Mouse (Mus musculus): ENCODE data around the gene Atn1. TPM values are rescaled to one million over a fixed set of nuclear protein-coding genes. Genes with fewer than 3 reads are reported as not detected.

Gene Atn1
- polyA plus RNA-seq, 1 experiment from 2014 or later = 11.4 TPM

DNA sequence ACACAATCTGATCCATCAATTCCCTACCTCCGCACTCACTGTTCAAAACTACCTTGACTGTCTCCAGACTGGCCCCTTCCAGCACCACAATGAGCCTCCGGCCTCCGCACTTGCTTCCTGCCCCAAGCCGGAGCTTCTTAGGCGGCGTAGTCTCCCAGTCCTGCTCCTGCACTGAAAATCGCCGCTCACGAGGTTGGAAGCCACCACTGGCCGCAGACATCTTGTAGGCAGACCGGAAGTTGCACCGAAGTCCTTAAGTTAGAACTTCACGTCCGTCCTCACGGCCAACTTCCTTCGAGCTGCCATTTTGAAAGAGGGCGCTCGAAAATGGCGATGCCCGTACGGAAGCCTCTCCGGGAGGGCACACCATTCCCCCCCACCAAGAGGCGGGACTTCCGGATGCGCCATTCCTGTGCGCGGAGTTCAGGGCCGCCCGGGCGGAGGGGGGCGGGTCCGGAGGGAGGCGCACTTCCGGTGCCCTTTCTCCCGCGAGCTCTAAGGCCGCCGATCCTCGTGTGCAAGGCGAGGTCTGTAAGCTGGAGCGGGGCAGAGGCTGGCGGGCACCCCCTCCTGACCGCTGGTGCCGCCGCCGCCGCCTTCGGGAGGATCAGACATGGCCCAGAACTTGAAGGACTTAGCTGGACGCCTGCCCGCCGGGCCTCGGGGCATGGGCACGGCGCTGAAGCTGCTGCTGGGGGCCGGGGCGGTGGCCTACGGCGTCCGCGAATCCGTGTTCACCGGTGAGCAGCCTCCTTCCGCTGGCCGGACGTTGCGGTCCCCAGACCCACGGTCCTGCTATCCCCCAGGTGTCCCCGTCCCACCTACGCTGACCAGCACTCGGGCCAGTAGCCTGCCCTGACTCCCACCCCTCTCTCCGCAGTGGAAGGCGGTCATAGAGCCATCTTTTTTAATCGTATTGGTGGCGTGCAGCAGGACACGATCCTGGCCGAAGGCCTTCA lies 44.2 kb downstream of the Atn1 start, which contains the start of the genes Emg1 and Phb2:
Gene Emg1 (minus strand): TSS at position 355 of the 959 bp plus-strand sequence.
Gene Phb2 (plus strand): TSS at position 513 of the 959 bp plus-strand sequence.
- DNase-seq (ENCODE audit: low spot score) = peak; percentile 99
- no peaks in the 10 kb centered on the region for H3K9me3 ChIP-seq
- H3K4me1 ChIP-seq = peaks cover 23% of the 10 kb centered on the region
- WGBS = under 1% methylated on average over 76 of the region's 76 CpGs
- peaks cover 66% of the 10 kb centered on the region for H3K36me3 ChIP-seq
- no peaks in the 10 kb centered on the region for H3K27me3 ChIP-seq (ENCODE audit: insufficient read depth, poor library complexity, severe bottlenecking)
- peak within 1 kb of the TSS; percentile 97 for H3K4me3 ChIP-seq
- peak within 1 kb of the TSS; percentile 96 for H3K27ac ChIP-seq

DNA sequence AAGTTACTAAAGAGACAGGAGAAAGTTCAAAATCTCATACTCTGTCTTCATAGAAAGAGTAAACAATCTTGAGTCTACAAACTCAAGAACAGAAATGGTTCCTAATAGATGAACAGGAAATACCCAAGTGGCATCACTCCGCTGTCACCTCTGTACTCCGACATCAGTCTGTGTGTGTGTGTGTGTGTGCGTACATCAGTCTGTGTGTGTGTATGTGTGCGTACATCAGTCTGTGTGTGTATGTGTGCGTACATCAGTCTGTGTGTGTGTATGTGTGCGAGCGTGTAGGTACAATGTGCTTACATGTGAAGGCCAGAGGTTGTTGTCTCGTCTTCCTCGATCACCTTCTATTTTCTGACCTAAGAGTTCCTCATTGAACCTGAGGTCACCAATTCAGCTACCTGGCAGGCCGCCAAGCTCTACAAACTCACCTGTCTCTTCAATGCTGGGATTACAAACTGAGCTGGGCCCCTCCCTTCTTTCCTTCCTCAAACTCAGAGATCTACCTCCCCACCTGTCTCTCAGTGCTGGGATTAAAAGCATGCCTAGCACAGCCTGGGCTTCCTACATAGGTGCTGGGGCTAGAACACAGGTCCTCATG lies 47.9 kb downstream of the Atn1 start:
- Histone ChIP-seq H3K9me3 (no peaks in the 10 kb centered on the region), H3K27ac (no peak overlapping the region), H3K4me3 (no peak overlapping the region), H3K27me3 (ENCODE audit: insufficient read depth, poor library complexity, severe bottlenecking) (no peaks in the 10 kb centered on the region), H3K4me1 (peaks cover 14% of the 10 kb centered on the region), H3K36me3 (peaks cover 64% of the 10 kb centered on the region)
- no peak for DNase-seq (ENCODE audit: low spot score)
- WGBS = 93% methylated on average over 10 of the region's 10 CpGs

DNA sequence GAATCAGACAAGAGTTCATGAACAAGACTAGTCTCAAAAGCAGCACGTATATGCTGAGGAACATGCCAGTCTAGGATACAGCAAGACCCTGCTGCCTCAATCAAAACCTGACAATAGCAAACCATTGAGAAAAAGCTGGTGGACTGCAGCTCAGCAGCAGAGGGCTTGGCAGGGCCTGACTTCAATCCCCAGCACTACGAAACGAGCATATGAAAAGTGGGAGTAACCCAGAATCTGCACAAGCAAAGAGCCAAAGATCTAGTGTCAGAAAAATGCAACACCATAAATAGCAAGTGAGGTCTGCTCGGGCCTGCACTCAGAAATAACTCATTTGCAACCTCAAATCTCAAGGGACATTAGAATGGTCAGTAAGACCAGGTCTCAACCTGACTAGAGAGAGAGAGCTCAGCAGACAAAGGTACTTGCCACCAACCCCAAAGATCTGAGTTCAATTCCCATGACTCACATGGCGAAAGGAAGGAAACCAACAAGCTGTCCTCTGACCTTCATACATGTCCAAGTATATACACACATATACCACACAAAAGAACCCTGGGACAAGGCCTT lies 50.2 kb downstream of the Atn1 start:
- DNase-seq (ENCODE audit: low spot score) = no peak
- 82% methylated on average over 5 of the region's 5 CpGs for WGBS
- Histone ChIP-seq H3K36me3 (peaks cover 87% of the 10 kb centered on the region), H3K4me1 (peaks cover 13% of the 10 kb centered on the region), H3K27ac (no peak overlapping the region), H3K27me3 (ENCODE audit: insufficient read depth, poor library complexity, severe bottlenecking) (no peaks in the 10 kb centered on the region), H3K4me3 (no peak overlapping the region), H3K9me3 (no peaks in the 10 kb centered on the region)

DNA sequence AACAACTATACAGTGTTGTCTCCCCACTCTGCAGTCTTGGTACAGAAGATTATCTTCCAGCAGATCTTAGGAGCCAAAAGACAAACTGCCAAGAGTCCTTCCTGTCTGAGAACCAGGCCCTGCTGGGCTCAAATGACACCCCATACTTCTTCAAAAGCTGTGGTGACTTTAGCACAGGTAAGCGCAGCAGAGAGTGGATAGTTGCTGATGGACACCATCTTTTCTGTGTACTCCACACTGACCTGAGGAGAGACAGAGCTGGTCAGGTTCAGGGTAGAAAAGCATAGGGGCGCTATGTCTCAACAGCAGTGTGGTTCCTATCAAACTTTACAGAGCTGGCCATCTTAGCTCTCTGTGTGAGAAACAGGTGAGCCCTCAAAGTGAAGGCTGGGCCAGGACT lies 51.9 kb downstream of the Atn1 start:
- H3K36me3 ChIP-seq = peaks cover 89% of the 10 kb centered on the region
- no peak for DNase-seq (ENCODE audit: low spot score)
- WGBS = 89% methylated on average over 2 of the region's 2 CpGs
- no peaks in the 10 kb centered on the region for H3K27me3 ChIP-seq (ENCODE audit: insufficient read depth, poor library complexity, severe bottlenecking)
- no peak overlapping the region for H3K4me3 ChIP-seq
- H3K27ac ChIP-seq = no peak overlapping the region
- H3K4me1 ChIP-seq = peaks cover 14% of the 10 kb centered on the region; the same call in 1 of the 2 replicates
- H3K9me3 ChIP-seq = no peaks in the 10 kb centered on the region

DNA sequence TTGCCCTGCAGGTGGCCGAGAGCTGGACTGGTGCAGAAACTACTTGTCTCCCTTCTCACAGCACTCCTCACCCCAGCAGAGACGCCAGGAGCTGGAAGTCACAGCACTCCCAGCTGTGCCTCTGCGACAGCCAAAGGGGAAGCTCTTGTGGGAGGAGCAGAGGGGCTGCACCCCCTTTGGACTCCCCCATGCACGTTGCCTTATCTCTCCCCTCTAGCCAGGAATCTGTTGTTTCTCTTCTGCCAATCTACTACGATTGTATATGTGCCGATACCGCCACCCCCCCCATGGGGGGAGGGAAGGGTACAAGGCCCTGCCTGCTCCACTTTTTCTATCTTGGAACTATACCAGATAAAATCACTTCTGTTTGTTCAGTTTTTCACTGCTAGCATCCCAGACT lies 52.5 kb downstream of the Atn1 start:
- Histone ChIP-seq H3K36me3 (peaks cover 90% of the 10 kb centered on the region), H3K4me1 (peaks cover 14% of the 10 kb centered on the region; the same call in 1 of the 2 replicates), H3K27ac (no peak overlapping the region), H3K4me3 (no peak overlapping the region), H3K27me3 (ENCODE audit: insufficient read depth, poor library complexity, severe bottlenecking) (no peaks in the 10 kb centered on the region), H3K9me3 (no peaks in the 10 kb centered on the region)
- WGBS = 63% methylated on average over 7 of the region's 7 CpGs
- DNase-seq (ENCODE audit: low spot score) = no peak

DNA sequence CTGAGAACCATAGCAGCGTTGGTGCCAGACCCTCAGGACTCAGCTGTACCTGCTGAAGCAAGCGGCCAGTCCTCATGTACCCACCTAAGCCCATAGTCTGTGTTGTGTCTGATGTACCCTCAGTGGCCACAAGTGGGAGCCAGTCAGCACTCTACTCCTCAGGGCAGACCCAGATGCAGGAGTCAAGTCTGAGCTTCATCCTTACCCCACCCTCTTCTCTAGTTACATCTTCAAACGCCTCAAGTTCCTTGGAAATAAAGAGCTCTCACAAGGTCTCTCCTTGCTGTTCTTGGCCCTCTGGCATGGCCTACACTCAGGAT lies 53.6 kb downstream of the Atn1 start:
- Histone ChIP-seq H3K9me3 (no peaks in the 10 kb centered on the region), H3K4me3 (no peak overlapping the region), H3K36me3 (peaks cover 81% of the 10 kb centered on the region), H3K4me1 (peaks cover 14% of the 10 kb centered on the region; the same call in 1 of the 2 replicates), H3K27me3 (ENCODE audit: insufficient read depth, poor library complexity, severe bottlenecking) (no peaks in the 10 kb centered on the region), H3K27ac (no peak overlapping the region)
- DNase-seq (ENCODE audit: low spot score) = no peak
- WGBS = 51% methylated on average over 3 of the region's 3 CpGs

DNA sequence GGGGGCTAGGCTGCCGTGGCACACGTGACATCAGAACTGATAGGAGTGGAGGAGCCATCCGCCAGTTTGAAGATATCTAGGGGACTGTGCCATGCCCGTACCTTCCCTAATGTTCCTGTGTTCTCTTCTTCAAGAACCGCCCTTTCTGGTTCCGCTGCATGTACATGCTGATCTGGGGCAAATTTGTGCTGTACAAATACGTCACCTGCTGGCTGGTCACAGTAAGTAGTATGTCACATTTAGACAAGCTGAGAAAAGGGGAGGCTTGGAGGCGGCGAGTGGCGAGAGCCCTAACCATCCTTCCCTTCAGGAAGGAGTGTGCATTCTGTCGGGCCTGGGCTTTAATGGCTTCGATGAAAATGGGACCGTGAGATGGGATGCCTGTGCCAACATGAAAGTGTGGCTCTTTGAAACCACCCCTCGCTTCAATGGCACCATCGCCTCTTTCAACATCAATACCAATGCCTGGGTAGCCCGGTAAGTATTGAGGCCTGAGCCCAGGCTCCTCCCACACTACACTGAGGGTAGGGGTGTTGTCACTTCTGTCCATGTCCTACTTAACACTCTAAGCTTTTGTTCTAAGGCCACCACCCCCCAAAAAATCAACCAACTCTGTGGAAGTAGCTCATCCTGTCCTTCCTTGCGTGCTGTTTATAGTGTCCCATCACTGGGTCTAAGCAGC lies 54.1 kb downstream of the Atn1 start:
- no peak for DNase-seq (ENCODE audit: low spot score)
- Histone ChIP-seq H3K4me3 (no peak overlapping the region), H3K9me3 (no peaks in the 10 kb centered on the region), H3K4me1 (peaks cover 14% of the 10 kb centered on the region; the same call in 1 of the 2 replicates), H3K36me3 (peaks cover 78% of the 10 kb centered on the region), H3K27ac (no peak overlapping the region), H3K27me3 (ENCODE audit: insufficient read depth, poor library complexity, severe bottlenecking) (no peaks in the 10 kb centered on the region)
- 91% methylated on average over 17 of the region's 17 CpGs for WGBS

DNA sequence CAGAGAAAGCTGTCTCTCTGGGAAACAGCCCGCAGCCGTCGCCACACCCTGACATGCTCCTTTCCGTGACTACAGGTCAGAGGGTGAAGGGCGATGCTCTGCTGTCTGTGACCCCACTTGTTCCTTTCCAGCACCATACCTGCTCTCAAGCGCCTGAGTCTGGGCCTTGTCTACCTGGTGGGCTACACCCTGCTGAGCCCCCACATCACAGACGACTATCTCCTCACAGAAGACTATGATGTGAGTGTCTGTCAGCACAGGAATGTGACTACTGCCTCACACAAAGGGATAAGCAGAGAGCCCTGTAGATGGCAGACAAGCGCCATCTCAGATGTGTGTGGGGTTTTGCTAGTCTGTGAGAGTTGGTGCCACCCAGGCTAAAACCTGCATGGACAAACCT lies 55.0 kb downstream of the Atn1 start:
- Histone ChIP-seq H3K9me3 (no peaks in the 10 kb centered on the region), H3K4me1 (peaks cover 14% of the 10 kb centered on the region; the same call in 1 of the 2 replicates), H3K27ac (no peak overlapping the region), H3K36me3 (peaks cover 73% of the 10 kb centered on the region), H3K4me3 (no peak overlapping the region), H3K27me3 (ENCODE audit: insufficient read depth, poor library complexity, severe bottlenecking) (no peaks in the 10 kb centered on the region)
- WGBS = 74% methylated on average over 8 of the region's 8 CpGs
- DNase-seq (ENCODE audit: low spot score) = no peak

DNA sequence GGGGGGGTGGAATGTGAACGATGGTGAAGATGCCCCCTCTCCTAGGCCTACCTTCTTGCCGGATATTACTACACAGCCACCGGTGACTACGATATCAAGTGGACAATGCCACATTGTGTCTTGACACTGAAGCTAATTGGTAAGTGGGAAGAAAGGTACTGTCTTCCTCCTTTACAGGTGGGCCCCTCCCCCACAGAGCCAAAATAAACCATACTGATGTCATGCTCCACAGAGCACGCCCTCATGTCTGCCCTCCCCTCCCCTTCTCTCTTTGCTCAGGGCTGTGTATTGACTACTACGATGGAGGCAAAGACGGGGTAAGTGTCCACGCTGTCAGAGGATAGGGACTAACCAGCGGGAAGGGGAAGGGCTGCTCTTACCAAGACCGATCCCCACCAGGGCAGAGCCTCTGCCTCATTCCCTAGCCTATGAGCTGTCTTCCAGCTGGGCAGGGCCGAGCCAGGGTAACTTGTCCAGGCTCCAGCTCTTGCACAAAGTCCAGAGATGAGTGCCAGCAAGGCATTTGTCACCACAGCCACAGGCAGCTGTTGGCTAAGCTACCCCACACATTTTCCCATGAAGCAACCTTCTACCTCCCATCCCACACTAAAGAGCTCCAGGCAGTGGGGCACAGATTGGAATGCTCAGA lies 56.2 kb downstream of the Atn1 start:
- WGBS = 83% methylated on average over 11 of the region's 11 CpGs
- Histone ChIP-seq H3K27me3 (ENCODE audit: insufficient read depth, poor library complexity, severe bottlenecking) (no peaks in the 10 kb centered on the region), H3K27ac (no peak overlapping the region), H3K4me3 (no peak overlapping the region), H3K9me3 (no peaks in the 10 kb centered on the region), H3K4me1 (peaks cover 14% of the 10 kb centered on the region; the same call in 1 of the 2 replicates), H3K36me3 (peaks cover 60% of the 10 kb centered on the region)
- no peak for DNase-seq (ENCODE audit: low spot score)

DNA sequence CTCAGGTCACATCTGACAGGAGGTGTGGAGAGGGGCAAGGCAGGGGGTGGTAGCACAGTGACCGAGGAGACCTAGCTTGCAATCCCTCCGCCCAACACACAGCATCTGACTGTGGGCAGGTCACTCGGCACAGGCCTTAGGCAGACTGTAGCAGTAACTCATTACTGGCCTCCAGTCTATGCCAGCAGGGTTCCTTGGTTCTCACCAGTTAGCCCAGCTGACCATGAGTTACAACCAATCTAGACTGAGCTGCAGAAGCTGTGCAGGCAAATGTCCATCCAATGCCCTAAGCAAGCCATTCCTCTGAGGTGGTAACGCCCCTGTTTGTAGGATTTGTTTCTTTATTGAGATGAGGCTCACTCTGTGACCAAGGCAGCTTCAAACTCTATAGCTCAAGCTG lies 57.0 kb downstream of the Atn1 start:
- H3K9me3 ChIP-seq = no peaks in the 10 kb centered on the region
- DNase-seq (ENCODE audit: low spot score) = no peak
- no peaks in the 10 kb centered on the region for H3K27me3 ChIP-seq (ENCODE audit: insufficient read depth, poor library complexity, severe bottlenecking)
- H3K4me1 ChIP-seq = peaks cover 18% of the 10 kb centered on the region; the same call in 1 of the 2 replicates
- peaks cover 53% of the 10 kb centered on the region for H3K36me3 ChIP-seq
- WGBS = 79% methylated on average over 4 of the region's 4 CpGs
- H3K4me3 ChIP-seq = no peak overlapping the region
- H3K27ac ChIP-seq = no peak overlapping the region

DNA sequence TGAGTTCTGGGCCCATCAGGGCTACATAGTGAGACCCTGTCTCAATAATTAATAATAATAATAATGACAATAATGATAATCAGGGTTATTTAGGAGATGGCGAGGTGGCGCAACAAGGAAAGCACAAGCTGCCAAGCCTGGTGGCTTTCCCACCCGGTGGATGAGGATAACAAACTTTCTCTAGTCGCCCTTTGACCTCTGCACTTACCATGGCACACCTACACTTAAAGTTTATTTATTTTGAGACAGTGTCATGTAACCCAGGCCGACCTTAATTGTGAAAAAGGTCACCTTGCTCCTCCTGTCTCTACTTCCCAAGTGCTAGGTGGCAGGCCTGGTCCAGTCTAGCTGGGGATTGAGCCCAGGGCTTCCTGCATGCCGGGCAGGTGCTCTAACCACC lies 57.6 kb downstream of the Atn1 start:
- H3K36me3 ChIP-seq = peaks cover 47% of the 10 kb centered on the region
- H3K27ac ChIP-seq = no peak overlapping the region
- no peak for DNase-seq (ENCODE audit: low spot score)
- H3K9me3 ChIP-seq = no peaks in the 10 kb centered on the region
- peaks cover 19% of the 10 kb centered on the region; the same call in 1 of the 2 replicates for H3K4me1 ChIP-seq
- WGBS = 82% methylated on average over 6 of the region's 6 CpGs
- H3K4me3 ChIP-seq = no peak overlapping the region
- H3K27me3 ChIP-seq (ENCODE audit: insufficient read depth, poor library complexity, severe bottlenecking) = no peaks in the 10 kb centered on the region

DNA sequence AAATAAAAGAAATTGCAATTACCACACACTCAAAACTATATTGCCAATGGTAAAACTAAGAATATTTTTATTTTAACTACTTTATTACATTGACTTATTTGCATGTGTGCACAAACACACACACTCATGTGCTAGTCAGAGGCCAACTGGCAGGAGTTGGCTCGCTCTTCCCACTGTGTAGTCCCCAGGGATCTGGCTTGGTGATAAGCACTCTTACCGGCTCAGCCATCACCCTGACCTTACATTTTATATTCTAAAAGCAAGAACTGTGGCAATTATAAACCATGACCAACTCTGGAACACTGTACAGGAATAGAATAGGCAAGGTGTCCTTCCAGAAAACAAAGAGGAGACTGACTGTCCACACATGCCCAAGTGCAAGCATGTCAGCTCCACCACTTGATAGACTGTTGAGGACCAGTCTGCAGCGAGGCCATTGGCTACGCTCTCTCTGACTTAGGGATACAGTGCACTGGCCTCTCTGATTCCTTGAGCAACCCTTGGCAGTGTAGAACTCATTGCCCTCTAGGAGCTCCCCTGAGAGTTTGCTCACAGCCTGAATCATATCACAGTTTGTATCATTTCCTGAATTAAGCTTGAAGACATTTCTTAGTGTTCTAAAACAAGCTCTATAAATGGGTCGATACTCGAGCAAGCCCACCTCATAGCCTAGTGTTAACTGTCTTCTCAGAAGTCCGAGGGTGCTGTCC lies 59.7 kb downstream of the Atn1 start:
- no peaks in the 10 kb centered on the region for H3K9me3 ChIP-seq
- H3K27ac ChIP-seq = no peak overlapping the region
- 82% methylated on average over 7 of the region's 7 CpGs for WGBS
- no peak for DNase-seq (ENCODE audit: low spot score)
- H3K4me3 ChIP-seq = no peak overlapping the region
- peaks cover 20% of the 10 kb centered on the region; the same call in 1 of the 2 replicates for H3K4me1 ChIP-seq
- no peaks in the 10 kb centered on the region for H3K27me3 ChIP-seq (ENCODE audit: insufficient read depth, poor library complexity, severe bottlenecking)
- peaks cover 25% of the 10 kb centered on the region for H3K36me3 ChIP-seq
